Mouse (Mus musculus) spleen, adult 2 months (tissue): ENCODE data around the gene Cog4.

Experiments used
- CTCF ChIP-seq: fragments of 200-500 bp; IDR thresholded peaks from 2 replicates; pipeline ENCODE4 v1.5.1; 2011; ENCODE audit warnings: mild to moderate bottlenecking, inconsistent platforms; ENCODE audit not compliant: insufficient read depth, insufficient read length, insufficient replicate concordance; ENCODE audit errors: extremely low read depth
- POLR2A ChIP-seq: fragments of 200-500 bp; IDR thresholded peaks from 2 replicates; pipeline ENCODE4 v1.6.1; 2011; ENCODE audit warnings: low read depth, low read length, inconsistent platforms

- TF ChIP-seq CTCF (no peak), POLR2A (no peak)
Observed at GRCm38 (mm10) chr8:110895812-110896211, 49.4 kb downstream of the Cog4 start.
